Mouse (Mus musculus) megakaryocyte, embryonic 14.5 days (primary cell): ENCODE measurements at regions not wholly inside any gene's neighbourhood (a gene's known extent, or its start where the extent isn't known, plus 50 kb on each side); places are given as distances from the start of the nearest gene placed in this dataset.

Experiments
- FLI1 ChIP-seq: IDR thresholded peaks from 2 replicates; pipeline ENCODE4 v1.6.1; 2012; ENCODE audit warnings: low read length, inconsistent platforms, mixed read lengths
- GATA1 ChIP-seq: IDR thresholded peaks from 3 replicates; pipeline ENCODE4 v1.6.1; 2012; ENCODE audit warnings: mixed read lengths, low read length, inconsistent platforms, borderline replicate concordance

- TF ChIP-seq GATA1 (no peak), FLI1 (no peak)
These were observed 1285.3 kb upstream of the Zeb2 start for GRCm38 (mm10) chr2:46402373-46403114.
